Mouse (Mus musculus): ENCODE measurements around the gene Ppa1. TPM values are rescaled to one million over a fixed set of nuclear protein-coding genes. Genes with fewer than 3 reads are reported as not detected.

The Ppa1 gene
- polyA plus RNA-seq, 1 experiment from 2014 or later = 362 TPM

DNA sequence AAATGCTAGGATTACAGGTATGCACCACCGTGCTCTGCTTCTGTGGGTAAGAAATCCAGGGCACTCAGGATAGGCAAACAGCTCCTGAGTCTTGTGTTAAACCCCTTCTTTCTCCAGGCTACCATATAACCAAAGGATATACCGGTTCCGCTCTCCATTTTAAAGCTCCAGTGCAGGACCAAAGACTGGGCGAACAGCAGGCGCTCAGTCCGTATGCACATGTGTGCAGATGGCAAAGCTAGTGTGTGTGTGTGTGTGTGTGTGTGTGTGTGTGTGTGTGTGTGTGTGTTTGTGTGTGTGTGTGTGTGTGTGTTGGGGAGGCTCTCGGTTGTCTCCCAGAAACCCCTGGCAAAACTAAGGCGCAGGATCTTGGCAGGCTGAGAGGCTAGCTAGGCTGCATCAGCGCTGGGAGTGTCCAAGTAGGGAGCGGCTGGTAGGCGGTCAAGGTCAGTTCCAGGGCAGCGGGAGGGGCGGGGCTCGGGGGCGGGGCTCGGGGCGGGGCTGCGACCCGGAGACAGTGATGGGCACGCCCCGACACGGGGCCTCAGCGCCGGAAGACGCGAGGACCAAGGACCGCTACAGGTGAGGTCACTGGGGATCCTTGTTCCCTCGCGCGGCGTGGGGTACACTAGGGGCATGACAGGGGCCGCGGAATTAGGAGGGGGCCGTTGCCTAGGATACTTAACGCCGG is 66.6 kb downstream of the Ppa1 start, which contains the start of gene Aifm2:
Aifm2 (plus strand) TSS at position 493 of the 691 bp plus-strand sequence.
- 14% methylated on average over 36 of the region's 36 CpGs for WGBS
- peaks cover 14% of the 10 kb centered on the region for H3K4me1 ChIP-seq
- H3K27me3 ChIP-seq (ENCODE audit: low read depth, poor library complexity, severe bottlenecking) = peaks cover 44% of the 10 kb centered on the region
- H3K27ac ChIP-seq (replicated peaks) = peak within 1 kb of the TSS; percentile 30; the same call in 1 of the 2 replicates
- no peaks in the 10 kb centered on the region for H3K36me3 ChIP-seq
- DNase-seq (ENCODE audit: low spot score) = peak; percentile 80
- H3K9me3 ChIP-seq (replicated peaks) = no peaks in the 10 kb centered on the region
- peak within 1 kb of the TSS; percentile 61 for H3K4me3 ChIP-seq

- no peak for DNase-seq (ENCODE audit: low spot score)
- no peaks in the 10 kb centered on the region for H3K36me3 ChIP-seq
- 2% methylated on average over 10 of the region's 11 CpGs for WGBS
- peak overlapping the region; percentile 61 for H3K4me3 ChIP-seq
- H3K27me3 ChIP-seq (ENCODE audit: low read depth, poor library complexity, severe bottlenecking) = peaks cover 44% of the 10 kb centered on the region
- peaks cover 14% of the 10 kb centered on the region for H3K4me1 ChIP-seq
- H3K27ac ChIP-seq (replicated peaks) = peak overlapping the region; percentile 30; the same call in 1 of the 2 replicates
- H3K9me3 ChIP-seq (replicated peaks) = no peaks in the 10 kb centered on the region
Measured at GRCm38 (mm10) chr10:61715462-61715837, 67.1 kb downstream of the Ppa1 start.

- peaks cover 44% of the 10 kb centered on the region for H3K27me3 ChIP-seq (ENCODE audit: low read depth, poor library complexity, severe bottlenecking)
- no peaks in the 10 kb centered on the region for H3K9me3 ChIP-seq (replicated peaks)
- WGBS = 79% methylated on average over 7 of the region's 7 CpGs
- H3K4me3 ChIP-seq = 0 out of 2 replicates have a peak overlapping the region, but pooled peaks have one; percentile 61
- no peak overlapping the region for H3K27ac ChIP-seq (replicated peaks)
- H3K36me3 ChIP-seq = no peaks in the 10 kb centered on the region
- peaks cover 14% of the 10 kb centered on the region for H3K4me1 ChIP-seq
- no peak for DNase-seq (ENCODE audit: low spot score)
Measured at GRCm38 (mm10) chr10:61715996-61716864, 67.9 kb downstream of the Ppa1 start.

DNA sequence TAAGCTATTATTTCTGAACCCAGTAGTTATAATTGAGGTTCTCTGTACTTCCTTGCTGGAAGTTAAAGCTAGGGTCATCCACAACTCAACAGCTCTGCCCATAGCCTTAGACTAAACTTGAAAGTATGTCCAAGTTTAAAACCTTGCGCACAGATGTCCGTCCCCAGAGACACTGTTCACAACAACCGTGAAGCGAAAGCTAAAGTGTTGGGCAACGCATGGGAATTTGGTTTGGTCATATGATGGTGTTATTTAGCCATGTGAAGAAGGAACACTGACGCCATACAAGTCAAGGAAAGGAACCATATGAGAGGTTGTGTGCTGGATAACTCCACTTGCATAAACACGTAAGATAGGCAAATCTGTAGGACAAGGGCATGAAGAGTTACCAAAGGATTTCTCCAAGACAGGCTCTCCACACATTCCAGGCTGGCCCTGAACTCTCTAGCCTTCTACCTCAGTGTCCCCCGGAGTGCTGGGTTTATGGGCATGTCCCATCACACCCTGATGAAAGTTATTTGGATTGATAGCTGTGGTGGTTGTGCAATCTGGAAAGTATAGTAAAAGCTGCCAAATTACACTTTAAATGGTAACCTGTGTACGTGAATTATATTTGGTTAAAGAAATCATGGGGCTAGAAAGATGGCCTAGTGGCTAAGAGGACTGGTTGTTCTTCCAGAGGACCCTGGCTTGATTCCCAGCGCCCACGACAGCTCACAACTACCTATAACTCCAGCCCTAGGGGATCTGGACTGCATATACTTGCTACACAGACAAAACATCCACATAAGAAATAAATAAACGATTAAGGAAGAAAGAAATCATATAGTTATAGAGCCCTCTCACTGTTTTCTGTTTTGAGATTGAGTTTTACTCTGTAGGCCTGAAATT is 69.3 kb downstream of the Ppa1 start:
- no peaks in the 10 kb centered on the region for H3K36me3 ChIP-seq
- H3K4me1 ChIP-seq = peaks cover 14% of the 10 kb centered on the region
- 90% methylated on average over 12 of the region's 12 CpGs for WGBS
- no peak overlapping the region for H3K27ac ChIP-seq (replicated peaks)
- no peaks in the 10 kb centered on the region for H3K9me3 ChIP-seq (replicated peaks)
- H3K27me3 ChIP-seq (ENCODE audit: low read depth, poor library complexity, severe bottlenecking) = peaks cover 41% of the 10 kb centered on the region
- no peak for DNase-seq (ENCODE audit: low spot score)
- H3K4me3 ChIP-seq = no peak overlapping the region

DNA sequence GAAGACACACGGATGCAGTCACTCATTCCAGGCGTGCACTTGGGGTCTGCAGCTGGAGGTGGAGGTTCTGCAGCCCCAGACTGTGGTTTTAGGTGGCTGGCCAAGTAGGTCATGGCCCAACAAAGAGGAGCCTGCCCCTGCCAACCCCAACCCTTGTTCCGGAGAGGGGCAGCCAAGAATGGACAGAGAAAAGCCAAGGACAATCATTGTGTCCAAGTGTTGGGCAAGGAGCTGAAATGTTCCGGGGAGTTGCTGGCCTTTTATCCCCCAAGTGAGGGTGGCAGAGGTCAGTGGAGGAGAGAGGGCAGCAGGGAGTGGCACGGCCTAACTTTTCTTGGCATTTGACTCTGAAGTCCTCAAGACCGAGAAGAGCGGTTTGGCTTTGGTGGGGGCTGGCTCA is 72.0 kb downstream of the Ppa1 start:
- Histone ChIP-seq H3K27me3 (ENCODE audit: low read depth, poor library complexity, severe bottlenecking) (peaks cover 21% of the 10 kb centered on the region), H3K4me1 (peaks cover 6% of the 10 kb centered on the region), H3K9me3 (replicated peaks) (no peaks in the 10 kb centered on the region), H3K36me3 (no peaks in the 10 kb centered on the region), H3K27ac (replicated peaks) (no peak overlapping the region), H3K4me3 (no peak overlapping the region)
- WGBS = 85% methylated on average over 7 of the region's 7 CpGs
- DNase-seq (ENCODE audit: low spot score) = no peak

GRCm38 (mm10) chr10:61722215-61722614 is 73.9 kb downstream of the Ppa1 start:
- WGBS = 62% methylated on average over 3 of the region's 3 CpGs
- no peak overlapping the region for H3K4me3 ChIP-seq
- no peaks in the 10 kb centered on the region for H3K36me3 ChIP-seq
- no peaks in the 10 kb centered on the region for H3K4me1 ChIP-seq
- H3K9me3 ChIP-seq (replicated peaks) = no peaks in the 10 kb centered on the region
- no peak for DNase-seq (ENCODE audit: low spot score)
- peaks cover 2% of the 10 kb centered on the region; the same call in 1 of the 2 replicates for H3K27me3 ChIP-seq (ENCODE audit: low read depth, poor library complexity, severe bottlenecking)
- H3K27ac ChIP-seq (replicated peaks) = no peak overlapping the region

GRCm38 (mm10) chr10:61723271-61723670 is 74.9 kb downstream of the Ppa1 start:
- Histone ChIP-seq H3K27ac (replicated peaks) (no peak overlapping the region), H3K4me3 (no peak overlapping the region), H3K9me3 (replicated peaks) (no peaks in the 10 kb centered on the region), H3K36me3 (no peaks in the 10 kb centered on the region), H3K27me3 (ENCODE audit: low read depth, poor library complexity, severe bottlenecking) (no peaks in the 10 kb centered on the region), H3K4me1 (no peaks in the 10 kb centered on the region)
- WGBS = 78% methylated on average over 6 of the region's 6 CpGs
- DNase-seq (ENCODE audit: low spot score) = no peak

Other genes starting within 250 kb of the Ppa1 start
- 0.25 and 0.26 TPM in 2 replicates for gene Nodal, start 230.6 kb upstream of the Ppa1 start, polyA plus RNA-seq (2016; fragmentation: Nextera tagmentation; extraction: Ambion mirVana)
- 85.4 and 89.4 TPM in 2 replicates for gene Eif4ebp2, start 195.9 kb upstream of the Ppa1 start, polyA plus RNA-seq (2016; fragmentation: Nextera tagmentation; extraction: Ambion mirVana)
- gene Lrrc20, start 172.8 kb upstream of the Ppa1 start, polyA plus RNA-seq (2016; fragmentation: Nextera tagmentation; extraction: Ambion mirVana) = 10.1 and 12.1 TPM in 2 replicates
- gene Npffr1, start 53.1 kb upstream of the Ppa1 start, polyA plus RNA-seq (2016; fragmentation: Nextera tagmentation; extraction: Ambion mirVana) = 0.11 and 0.15 TPM in 2 replicates
- 232 and 244 TPM in 2 replicates for gene Sar1a, start 31.7 kb downstream of the Ppa1 start, polyA plus RNA-seq (2016; fragmentation: Nextera tagmentation; extraction: Ambion mirVana)
- 27.4 and 28.7 TPM in 2 replicates for gene Tysnd1, start 47.0 kb downstream of the Ppa1 start, polyA plus RNA-seq (2016; fragmentation: Nextera tagmentation; extraction: Ambion mirVana)
- 5.2 and 7.0 TPM in 2 replicates for gene Aifm2, start 66.7 kb downstream of the Ppa1 start, polyA plus RNA-seq (2016; fragmentation: Nextera tagmentation; extraction: Ambion mirVana)
- 309 and 330 TPM in 2 replicates for gene H2afy2, start 135.6 kb downstream of the Ppa1 start, polyA plus RNA-seq (2016; fragmentation: Nextera tagmentation; extraction: Ambion mirVana)